Mouse (Mus musculus): ENCODE data around the gene Trim63. TPM values are rescaled to one million over a fixed set of nuclear protein-coding genes. Genes with fewer than 3 reads are reported as not detected.

Trim63 gene
- polyA plus RNA-seq, 1 experiment from 2014 or later = 0.39 TPM

DNA sequence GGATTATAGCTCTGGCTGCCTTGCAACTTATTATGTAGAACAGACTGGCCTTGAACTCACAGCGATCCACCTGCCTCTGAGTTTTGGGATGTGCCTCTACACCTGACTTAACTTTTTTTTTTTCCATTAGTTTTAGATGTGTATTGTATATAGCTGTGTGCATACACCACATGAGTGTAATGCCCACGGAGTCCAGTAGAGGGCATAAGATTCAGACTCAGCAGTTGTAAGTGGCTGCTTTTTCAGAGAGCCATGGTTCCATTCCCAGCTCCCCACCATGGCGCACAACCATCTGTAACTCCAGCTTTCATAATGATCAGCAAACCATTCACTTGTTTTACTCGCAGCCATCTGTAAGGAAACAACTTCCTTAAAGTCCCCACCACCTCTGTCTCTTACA, 18.4 kb upstream of the Trim63 start:
- Histone ChIP-seq H3K27me3 (ENCODE audit: control insufficient read depth, insufficient read depth, low read length) (no peaks in the 10 kb centered on the region), H3K36me3 (ENCODE audit: control insufficient read depth, insufficient read depth, low read length) (no peaks in the 10 kb centered on the region), H3K4me2 (ENCODE audit: low read depth, low read length) (no peak overlapping the region), H3K9me3 (ENCODE audit: control insufficient read depth, low read length) (no peaks in the 10 kb centered on the region), H3K4me3 (ENCODE audit: low read depth, low read length) (no peak overlapping the region), H3K4me1 (ENCODE audit: control insufficient read depth, insufficient read depth, low read length) (no peaks in the 10 kb centered on the region), H3K27ac (ENCODE audit: low read depth, low read length) (no peak overlapping the region), H3K9ac (replicated peaks; ENCODE audit: low read depth, low read length) (no peak overlapping the region)
- ATAC-seq (ENCODE audit: low read depth) = no peak
- 85% methylated on average over 4 of the region's 4 CpGs for WGBS

DNA sequence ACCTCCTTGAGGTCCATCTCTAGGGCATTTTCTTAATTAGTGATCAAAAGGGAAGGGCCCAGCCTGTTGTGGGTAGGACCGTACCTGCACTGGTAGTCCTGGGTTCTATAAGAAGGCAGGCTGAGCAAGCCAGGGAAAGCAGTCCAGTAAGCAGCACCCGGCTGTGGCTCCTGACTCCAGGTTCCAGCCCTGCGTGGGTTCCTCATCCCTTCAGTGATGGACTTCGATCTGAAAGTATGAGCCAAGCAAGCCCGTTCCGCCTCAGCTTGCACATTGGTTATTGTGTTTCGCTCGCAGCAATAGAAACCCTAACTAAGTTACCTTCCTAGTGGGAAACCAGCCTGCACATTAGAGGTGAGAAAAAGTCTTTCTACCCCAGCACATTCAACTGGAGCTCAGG, 17.6 kb upstream of the Trim63 start:
- H3K4me3 ChIP-seq (ENCODE audit: low read depth, low read length) = no peak overlapping the region
- H3K4me2 ChIP-seq (ENCODE audit: low read depth, low read length) = no peak overlapping the region
- H3K4me1 ChIP-seq (ENCODE audit: control insufficient read depth, insufficient read depth, low read length) = no peaks in the 10 kb centered on the region
- H3K36me3 ChIP-seq (ENCODE audit: control insufficient read depth, insufficient read depth, low read length) = no peaks in the 10 kb centered on the region
- ATAC-seq (ENCODE audit: low read depth) = no peak
- H3K9me3 ChIP-seq (ENCODE audit: control insufficient read depth, low read length) = no peaks in the 10 kb centered on the region
- no peaks in the 10 kb centered on the region for H3K27me3 ChIP-seq (ENCODE audit: control insufficient read depth, insufficient read depth, low read length)
- 83% methylated on average over 8 of the region's 8 CpGs for WGBS
- H3K27ac ChIP-seq (ENCODE audit: low read depth, low read length) = no peak overlapping the region
- no peak overlapping the region for H3K9ac ChIP-seq (replicated peaks; ENCODE audit: low read depth, low read length)

DNA sequence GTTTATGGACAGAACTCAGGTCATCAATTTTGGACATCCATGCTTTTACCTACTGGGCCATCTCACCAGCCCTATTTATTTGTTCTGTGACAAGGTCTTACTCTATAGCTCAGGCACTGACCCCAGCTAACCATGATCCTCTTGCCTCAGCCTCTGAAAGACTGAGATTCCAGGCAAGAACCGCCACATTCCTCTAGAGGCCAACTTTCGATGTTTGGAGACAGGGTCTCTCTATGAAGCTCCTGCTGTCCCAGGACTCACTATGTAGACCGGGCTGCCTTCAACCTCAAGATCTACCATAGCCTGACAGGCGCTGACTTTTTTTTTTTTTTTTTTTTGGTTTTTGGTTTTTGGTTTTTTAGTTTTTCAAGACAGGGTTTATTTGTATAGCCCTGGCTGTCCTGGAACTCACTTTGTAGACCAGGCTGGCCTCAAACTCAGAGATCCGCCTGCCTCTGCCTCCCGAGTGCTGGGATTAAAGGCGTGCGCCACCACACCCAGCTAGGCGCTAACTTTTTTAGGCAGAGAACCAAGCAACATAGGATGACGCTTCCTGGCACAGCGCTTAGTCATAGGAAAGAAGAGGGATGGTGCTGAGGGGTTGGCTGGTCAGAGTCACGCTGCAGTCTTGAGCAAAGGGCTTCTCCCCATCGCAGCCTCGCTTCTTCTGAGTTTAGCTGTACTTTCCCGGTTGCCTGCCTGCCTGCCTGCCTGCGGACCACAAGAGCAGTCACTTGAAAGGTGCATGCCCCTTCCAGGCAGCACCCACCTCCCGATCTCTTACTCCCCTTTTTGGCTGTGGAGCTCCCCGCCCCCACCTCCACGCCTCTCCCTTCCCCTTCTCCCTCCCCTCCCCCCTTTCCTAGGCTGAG, 16.1 kb upstream of the Trim63 start:
- Histone ChIP-seq H3K9me3 (ENCODE audit: control insufficient read depth, low read length) (no peaks in the 10 kb centered on the region), H3K4me2 (ENCODE audit: low read depth, low read length) (no peak overlapping the region), H3K27me3 (ENCODE audit: control insufficient read depth, insufficient read depth, low read length) (no peaks in the 10 kb centered on the region), H3K4me1 (ENCODE audit: control insufficient read depth, insufficient read depth, low read length) (no peaks in the 10 kb centered on the region), H3K9ac (replicated peaks; ENCODE audit: low read depth, low read length) (no peak overlapping the region), H3K27ac (ENCODE audit: low read depth, low read length) (no peak overlapping the region), H3K36me3 (ENCODE audit: control insufficient read depth, insufficient read depth, low read length) (no peaks in the 10 kb centered on the region), H3K4me3 (ENCODE audit: low read depth, low read length) (no peak overlapping the region)
- WGBS = 77% methylated on average over 19 of the region's 19 CpGs
- no peak for ATAC-seq (ENCODE audit: low read depth)

DNA sequence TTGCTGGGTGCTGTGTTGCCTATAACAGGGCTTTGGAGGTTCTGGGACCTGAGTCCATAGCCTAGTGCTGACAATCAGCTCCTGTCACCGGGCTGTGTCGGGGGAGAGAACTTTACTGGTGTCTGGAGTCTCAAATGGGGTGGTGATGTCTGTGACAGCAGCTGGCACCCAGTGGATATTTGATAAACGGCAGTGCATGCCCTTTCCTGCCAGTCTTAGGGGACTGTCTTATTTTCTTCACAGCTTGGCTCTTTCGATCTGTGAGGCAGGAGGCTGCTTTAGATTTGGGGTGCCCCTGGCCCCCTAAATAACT, 15.5 kb upstream of the Trim63 start:
- no peak overlapping the region for H3K27ac ChIP-seq (ENCODE audit: low read depth, low read length)
- no peak overlapping the region for H3K9ac ChIP-seq (replicated peaks; ENCODE audit: low read depth, low read length)
- H3K36me3 ChIP-seq (ENCODE audit: control insufficient read depth, insufficient read depth, low read length) = no peaks in the 10 kb centered on the region
- H3K9me3 ChIP-seq (ENCODE audit: control insufficient read depth, low read length) = no peaks in the 10 kb centered on the region
- no peaks in the 10 kb centered on the region for H3K4me1 ChIP-seq (ENCODE audit: control insufficient read depth, insufficient read depth, low read length)
- no peak overlapping the region for H3K4me2 ChIP-seq (ENCODE audit: low read depth, low read length)
- WGBS = 65% methylated on average over 4 of the region's 4 CpGs
- no peak overlapping the region for H3K4me3 ChIP-seq (ENCODE audit: low read depth, low read length)
- no peaks in the 10 kb centered on the region for H3K27me3 ChIP-seq (ENCODE audit: control insufficient read depth, insufficient read depth, low read length)
- no peak for ATAC-seq (ENCODE audit: low read depth)

DNA sequence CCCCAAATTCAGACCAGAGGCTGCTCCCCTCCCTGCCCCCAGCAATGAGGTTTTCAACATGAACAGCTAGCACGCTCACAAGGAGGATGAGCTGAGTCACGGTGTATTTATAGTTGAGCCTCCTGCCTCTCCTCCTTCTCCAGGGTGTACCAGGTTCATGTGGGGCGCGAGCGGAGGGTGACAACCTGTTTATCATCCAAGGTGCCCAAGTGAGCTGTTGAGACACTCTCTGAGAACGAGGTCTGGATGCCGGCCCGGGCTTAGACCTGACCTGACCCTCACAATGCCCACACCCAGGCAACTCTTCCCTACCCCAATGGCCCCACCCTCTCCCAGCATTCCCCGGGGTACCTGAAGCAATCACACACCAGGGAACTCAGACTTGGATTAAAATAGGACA, 14.6 kb upstream of the Trim63 start:
- H3K9ac ChIP-seq (replicated peaks; ENCODE audit: low read depth, low read length) = no peak overlapping the region
- no peak for ATAC-seq (ENCODE audit: low read depth)
- no peaks in the 10 kb centered on the region for H3K27me3 ChIP-seq (ENCODE audit: control insufficient read depth, insufficient read depth, low read length)
- 81% methylated on average over 9 of the region's 9 CpGs for WGBS
- H3K4me3 ChIP-seq (ENCODE audit: low read depth, low read length) = no peak overlapping the region
- H3K36me3 ChIP-seq (ENCODE audit: control insufficient read depth, insufficient read depth, low read length) = no peaks in the 10 kb centered on the region
- no peak overlapping the region for H3K4me2 ChIP-seq (ENCODE audit: low read depth, low read length)
- H3K9me3 ChIP-seq (ENCODE audit: control insufficient read depth, low read length) = no peaks in the 10 kb centered on the region
- H3K4me1 ChIP-seq (ENCODE audit: control insufficient read depth, insufficient read depth, low read length) = no peaks in the 10 kb centered on the region
- H3K27ac ChIP-seq (ENCODE audit: low read depth, low read length) = no peak overlapping the region

DNA sequence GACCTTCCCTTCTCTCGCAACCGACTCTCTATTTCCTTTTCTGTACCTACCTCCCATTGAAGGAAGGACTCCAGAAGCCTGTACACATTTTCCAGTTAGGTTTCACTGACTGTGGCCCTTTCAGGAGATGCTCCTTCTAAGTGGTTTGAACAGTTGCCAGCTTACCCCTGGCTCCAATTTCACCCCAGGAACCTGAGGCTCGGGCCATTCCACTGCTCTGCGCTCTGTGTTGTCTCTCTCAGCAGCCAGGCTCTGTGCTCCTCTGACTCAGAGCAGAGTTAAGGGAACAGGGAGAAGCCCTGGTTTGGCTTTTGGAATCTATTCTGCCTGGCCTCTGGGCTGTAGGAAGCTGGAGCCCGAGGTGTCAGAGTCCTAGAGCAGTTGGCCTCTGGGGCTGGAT, 12.8 kb upstream of the Trim63 start:
- Histone ChIP-seq H3K36me3 (ENCODE audit: control insufficient read depth, insufficient read depth, low read length) (no peaks in the 10 kb centered on the region), H3K27ac (ENCODE audit: low read depth, low read length) (no peak overlapping the region), H3K9ac (replicated peaks; ENCODE audit: low read depth, low read length) (no peak overlapping the region), H3K4me3 (ENCODE audit: low read depth, low read length) (no peak overlapping the region), H3K27me3 (ENCODE audit: control insufficient read depth, insufficient read depth, low read length) (no peaks in the 10 kb centered on the region), H3K4me2 (ENCODE audit: low read depth, low read length) (no peak overlapping the region), H3K9me3 (ENCODE audit: control insufficient read depth, low read length) (no peaks in the 10 kb centered on the region), H3K4me1 (ENCODE audit: control insufficient read depth, insufficient read depth, low read length) (no peaks in the 10 kb centered on the region; the same call in 1 of the 2 replicates)
- WGBS = 92% methylated on average over 5 of the region's 5 CpGs
- no peak for ATAC-seq (ENCODE audit: low read depth)

DNA sequence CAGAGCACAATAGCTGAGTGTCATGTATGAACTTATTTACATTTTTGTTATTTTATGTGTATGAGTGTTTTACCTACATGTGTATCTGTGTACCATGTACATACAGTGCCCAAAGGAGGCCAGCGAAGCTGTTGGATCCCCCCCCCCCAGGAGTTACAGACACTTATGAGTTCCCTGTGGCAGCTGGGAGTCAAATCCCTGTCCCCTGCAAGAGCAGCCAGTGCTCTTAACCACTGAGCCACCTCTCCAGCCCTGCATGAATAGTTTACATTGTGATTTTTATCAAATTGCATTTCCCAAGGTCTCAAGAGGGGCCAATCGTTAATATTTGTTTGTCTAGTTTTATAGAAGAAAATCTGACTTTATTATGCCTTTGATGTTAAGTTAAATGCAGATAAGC, 8.0 kb upstream of the Trim63 start:
- no peak overlapping the region for H3K4me3 ChIP-seq (ENCODE audit: low read depth, low read length)
- 83% methylated on average over 2 of the region's 2 CpGs for WGBS
- H3K27me3 ChIP-seq (ENCODE audit: control insufficient read depth, insufficient read depth, low read length) = no peaks in the 10 kb centered on the region
- no peak for ATAC-seq (ENCODE audit: low read depth)
- H3K27ac ChIP-seq (ENCODE audit: low read depth, low read length) = no peak overlapping the region
- no peaks in the 10 kb centered on the region for H3K36me3 ChIP-seq (ENCODE audit: control insufficient read depth, insufficient read depth, low read length)
- peaks cover 5% of the 10 kb centered on the region; the same call in 1 of the 2 replicates for H3K4me1 ChIP-seq (ENCODE audit: control insufficient read depth, insufficient read depth, low read length)
- H3K4me2 ChIP-seq (ENCODE audit: low read depth, low read length) = no peak overlapping the region
- H3K9ac ChIP-seq (replicated peaks; ENCODE audit: low read depth, low read length) = no peak overlapping the region
- H3K9me3 ChIP-seq (ENCODE audit: control insufficient read depth, low read length) = no peaks in the 10 kb centered on the region

DNA sequence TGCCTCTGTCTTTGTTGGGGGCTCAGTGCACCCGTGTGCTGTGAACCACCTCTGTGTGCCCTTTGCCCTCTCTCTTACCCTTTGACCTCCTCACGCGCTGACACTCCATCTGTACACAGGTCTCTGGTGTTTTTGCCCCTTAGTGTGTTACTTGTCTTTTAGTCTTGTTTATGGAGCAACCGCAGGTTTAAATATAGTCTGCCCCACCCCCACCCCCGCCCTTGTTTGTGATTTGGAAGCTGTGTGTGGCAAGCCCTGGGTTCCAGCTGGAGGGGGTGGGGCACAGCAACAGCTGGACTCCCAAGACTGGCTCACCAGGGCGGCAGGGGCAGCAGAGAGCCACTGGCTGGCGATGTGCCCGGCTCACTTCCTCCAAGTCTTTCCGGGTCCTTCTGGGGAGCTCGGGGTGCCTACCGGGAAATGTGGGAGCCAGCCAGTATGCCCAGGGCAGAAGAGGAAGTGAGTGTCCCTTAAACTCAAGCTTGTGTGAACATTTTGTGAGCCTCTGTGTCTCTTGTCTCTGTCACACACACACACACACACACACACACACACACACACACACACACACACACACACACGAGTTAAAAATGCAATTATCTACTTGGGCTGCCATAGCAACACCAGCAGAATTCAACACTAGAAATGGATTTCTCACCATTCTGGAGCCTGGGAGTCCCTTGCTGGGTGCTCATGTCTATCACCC, 7.4 kb upstream of the Trim63 start:
- ATAC-seq (ENCODE audit: low read depth) = no peak
- WGBS = 22% methylated on average over 12 of the region's 12 CpGs
- H3K36me3 ChIP-seq (ENCODE audit: control insufficient read depth, insufficient read depth, low read length) = no peaks in the 10 kb centered on the region
- H3K4me2 ChIP-seq (ENCODE audit: low read depth, low read length) = no peak overlapping the region
- no peak overlapping the region for H3K27ac ChIP-seq (ENCODE audit: low read depth, low read length)
- peaks cover 5% of the 10 kb centered on the region; the same call in 1 of the 2 replicates for H3K4me1 ChIP-seq (ENCODE audit: control insufficient read depth, insufficient read depth, low read length)
- H3K9me3 ChIP-seq (ENCODE audit: control insufficient read depth, low read length) = no peaks in the 10 kb centered on the region
- H3K27me3 ChIP-seq (ENCODE audit: control insufficient read depth, insufficient read depth, low read length) = no peaks in the 10 kb centered on the region
- H3K4me3 ChIP-seq (ENCODE audit: low read depth, low read length) = no peak overlapping the region
- no peak overlapping the region for H3K9ac ChIP-seq (replicated peaks; ENCODE audit: low read depth, low read length)

DNA sequence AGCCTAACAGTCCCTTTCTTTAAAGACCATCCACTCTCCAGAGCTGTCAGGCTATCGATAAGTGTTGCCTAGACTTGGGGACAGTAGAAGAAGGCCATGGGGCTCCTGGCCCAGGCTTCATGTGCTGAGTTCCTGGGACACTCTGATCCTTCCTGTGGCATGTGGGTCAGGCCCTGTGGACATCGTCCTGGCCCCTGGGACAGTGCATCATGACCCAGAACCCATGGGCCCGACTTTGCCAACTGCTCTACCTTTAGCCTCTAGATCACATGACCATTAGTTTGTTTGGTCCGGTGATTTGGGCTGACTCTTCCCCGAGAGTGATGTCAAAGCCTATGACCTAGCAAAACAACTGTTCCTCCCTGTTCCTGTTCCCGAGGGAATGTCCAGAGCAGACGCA, 4.8 kb upstream of the Trim63 start:
- H3K4me1 ChIP-seq (ENCODE audit: control insufficient read depth, insufficient read depth, low read length) = peaks cover 5% of the 10 kb centered on the region; the same call in 1 of the 2 replicates
- ATAC-seq (ENCODE audit: low read depth) = no peak
- H3K9me3 ChIP-seq (ENCODE audit: control insufficient read depth, low read length) = no peaks in the 10 kb centered on the region
- no peak overlapping the region for H3K4me2 ChIP-seq (ENCODE audit: low read depth, low read length)
- H3K4me3 ChIP-seq (ENCODE audit: low read depth, low read length) = no peak overlapping the region
- H3K36me3 ChIP-seq (ENCODE audit: control insufficient read depth, insufficient read depth, low read length) = no peaks in the 10 kb centered on the region
- H3K27ac ChIP-seq (ENCODE audit: low read depth, low read length) = no peak overlapping the region
- no peak overlapping the region for H3K9ac ChIP-seq (replicated peaks; ENCODE audit: low read depth, low read length)
- WGBS = 91% methylated on average over 7 of the region's 7 CpGs
- no peaks in the 10 kb centered on the region for H3K27me3 ChIP-seq (ENCODE audit: control insufficient read depth, insufficient read depth, low read length)

Measured in neural tube, embryonic 14.5 days (tissue).